Mouse (Mus musculus) heart, postnatal 4 days (tissue): ENCODE results near the gene Sh3gl2. TPM values are rescaled to one million over a fixed set of nuclear protein-coding genes. Genes with fewer than 3 reads are reported as not detected.

Experiments
- DNase-seq: peaks from one replicate; pipeline ENCODE4 v3.0.0; 2021
- total RNA-seq, 2 experiments: library from RNA; stranded (reverse); gene quantifications; 2 replicates each; pipeline ENCODE4 v1.2.3; 2021

The Sh3gl2 gene
- total RNA-seq, 2 experiments from 2014 or later, result 1.1 to 1.7 TPM

DNA sequence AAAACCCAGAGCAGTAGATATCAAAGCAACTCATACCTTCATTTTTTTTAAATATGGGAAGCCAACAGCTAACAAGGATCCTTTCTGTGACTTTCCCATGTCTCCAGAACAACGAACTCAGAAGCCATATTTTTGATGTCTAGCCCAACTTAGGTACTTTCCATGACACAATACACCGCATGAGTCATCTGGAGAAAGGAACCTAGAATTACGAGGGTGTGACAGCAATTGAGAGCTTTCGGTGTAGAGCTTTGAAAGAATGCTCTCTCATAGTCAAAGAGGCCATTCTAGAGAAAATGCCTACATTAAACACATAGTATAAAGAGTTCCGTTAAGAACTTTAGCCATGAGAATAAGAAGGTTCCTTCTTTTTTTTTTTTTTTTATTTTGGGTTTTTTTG lies 413.8 kb downstream of the Sh3gl2 start:
- DNase-seq, result no peak

DNA sequence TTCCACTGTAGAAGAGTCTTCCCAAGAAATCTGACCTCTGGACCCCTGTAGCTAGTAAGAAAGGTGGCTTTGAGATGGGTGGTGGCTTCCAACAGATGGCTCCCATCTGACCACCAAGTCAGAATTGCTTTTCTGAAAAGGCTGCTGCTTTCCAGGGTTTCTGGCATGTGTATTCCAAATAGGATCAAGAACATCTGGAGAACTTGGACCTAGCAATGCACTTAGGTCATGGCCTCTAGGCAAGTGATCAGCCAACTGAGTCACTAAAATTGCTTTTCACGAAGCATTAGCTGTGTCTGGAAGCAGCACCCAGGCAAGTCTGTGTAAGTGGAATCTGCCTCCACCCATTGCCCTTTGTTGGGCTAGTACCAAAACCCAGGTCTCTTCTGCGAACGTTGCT lies 414.3 kb downstream of the Sh3gl2 start:
- DNase-seq, result peak; percentile 8

DNA sequence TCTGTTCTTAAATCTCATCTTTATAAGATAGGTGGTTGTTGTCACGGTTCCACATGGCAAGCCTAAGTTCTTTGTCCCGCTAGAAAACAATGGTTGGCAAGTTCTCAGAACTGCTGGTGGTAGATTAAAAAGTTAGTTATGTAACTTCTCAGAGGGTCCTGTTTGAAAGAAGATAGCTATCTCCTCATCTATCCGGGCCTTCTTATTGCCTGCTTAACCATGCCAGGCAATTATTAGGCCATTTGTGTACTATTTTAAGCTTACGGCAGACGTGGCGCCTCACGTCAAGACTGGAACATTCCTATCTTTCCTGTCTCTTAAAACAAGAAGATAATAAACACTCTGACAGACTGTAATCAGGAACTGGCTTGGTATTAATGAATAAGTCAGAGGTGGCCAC lies 424.5 kb downstream of the Sh3gl2 start:
- no peak for DNase-seq

DNA sequence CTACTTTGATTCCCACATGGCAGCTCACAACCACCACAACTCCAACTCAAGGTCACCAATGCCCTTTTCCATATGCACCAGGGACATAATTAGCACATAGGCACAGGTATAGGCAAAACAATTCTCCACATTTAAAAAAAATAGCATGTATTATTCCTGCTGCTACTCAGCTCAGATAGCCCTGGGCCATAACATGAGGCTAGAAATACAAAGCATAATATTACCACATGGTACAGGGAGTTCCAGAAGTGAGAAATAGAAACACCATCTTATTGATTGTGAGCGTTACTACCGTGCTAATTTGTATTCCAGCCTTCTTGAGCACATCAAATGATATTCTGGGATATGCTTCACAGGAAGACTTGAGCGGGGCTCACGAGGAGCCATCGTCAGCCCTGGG lies 464.3 kb downstream of the Sh3gl2 start:
- no peak for DNase-seq

DNA sequence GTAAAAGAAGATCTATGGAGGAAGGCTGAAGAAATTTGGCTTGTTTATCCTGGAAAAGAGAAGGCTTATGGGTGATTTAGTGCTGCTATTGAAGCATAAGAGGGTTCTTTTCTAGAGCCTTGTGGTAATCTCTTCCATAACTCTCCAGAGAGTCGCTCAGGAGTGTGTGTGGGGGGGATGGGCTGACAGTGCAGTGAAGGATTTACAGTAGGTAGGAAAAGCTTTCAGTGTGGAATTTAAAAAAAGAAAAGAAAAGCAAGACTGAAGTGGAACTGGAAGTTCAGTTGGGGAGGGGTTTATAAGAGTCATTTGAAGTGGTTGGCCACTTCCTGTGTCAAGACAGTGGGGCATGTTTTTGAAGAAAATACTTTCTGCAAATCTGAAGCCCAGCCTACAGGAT lies 464.8 kb downstream of the Sh3gl2 start:
- no peak for DNase-seq

DNA sequence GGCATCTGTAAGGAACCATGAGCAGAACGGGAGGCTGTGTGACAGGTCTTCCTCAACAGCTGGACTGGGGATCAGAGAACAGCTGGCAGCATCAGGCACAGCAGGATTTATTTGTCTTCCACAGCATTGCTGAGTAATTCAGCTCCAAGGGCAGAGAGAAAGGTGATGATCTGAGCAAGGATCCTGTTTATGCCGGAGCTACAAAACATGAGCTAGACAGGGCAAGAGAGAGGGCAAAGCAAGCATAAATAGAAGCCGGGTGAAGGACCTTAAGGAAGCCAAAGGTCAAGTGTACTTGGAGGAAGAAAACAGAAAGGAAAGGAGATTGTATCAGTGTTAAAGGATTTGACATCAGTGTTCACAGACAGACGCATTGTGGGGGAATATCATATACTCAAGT lies 467.4 kb downstream of the Sh3gl2 start:
- DNase-seq, result no peak

DNA sequence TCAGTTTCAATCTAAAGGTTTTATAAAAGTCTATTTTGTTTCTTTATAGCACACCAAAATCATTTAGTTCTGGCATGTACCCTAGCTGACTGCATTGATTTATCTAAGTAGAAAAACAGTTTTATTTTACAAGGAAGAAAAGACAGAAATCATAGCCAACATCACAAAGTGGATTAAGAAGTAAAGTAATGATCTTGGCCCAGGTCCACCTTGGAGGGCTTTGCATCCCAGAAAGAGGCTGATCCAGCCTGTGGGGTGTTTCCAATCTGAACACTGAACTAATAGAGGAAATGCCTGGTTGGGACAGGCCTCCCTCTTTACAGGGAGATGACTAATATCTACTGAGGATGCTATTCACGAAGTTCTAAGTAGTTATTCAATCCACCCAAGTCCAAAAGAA lies 472.7 kb downstream of the Sh3gl2 start:
- DNase-seq, result no peak

DNA sequence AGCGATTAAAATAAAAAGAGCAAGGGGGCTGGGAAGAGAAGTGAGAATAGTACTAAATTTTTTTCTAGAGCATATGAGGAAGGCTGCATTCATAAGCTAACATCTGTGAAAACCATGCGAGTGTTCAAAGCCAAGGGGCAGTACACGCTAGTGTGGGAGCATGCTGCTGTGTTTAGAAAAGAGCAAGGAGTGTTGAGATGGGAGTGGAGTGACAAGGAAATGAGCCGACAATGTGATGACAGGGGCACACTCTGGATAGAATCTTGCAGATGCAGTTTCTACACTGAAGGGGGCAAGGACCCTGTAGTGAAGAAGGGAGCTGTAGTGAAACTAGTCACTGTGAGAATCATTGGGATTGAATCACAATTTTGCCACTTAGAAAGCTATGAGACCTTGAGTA lies 481.2 kb downstream of the Sh3gl2 start:
- no peak for DNase-seq
